Mouse (Mus musculus) adrenal gland, postnatal 36 days (tissue): ENCODE data around the gene Ttf2. TPM values are rescaled to one million over a fixed set of nuclear protein-coding genes. Genes with fewer than 3 reads are reported as not detected.

Source experiments
- DNase-seq, 2 experiments: peaks; one replicate each; pipeline ENCODE4 v3.0.0; 2021; ENCODE audit warnings: mixed read lengths in 1 of 2
- total RNA-seq, 2 experiments: library from RNA; stranded (reverse); gene quantifications; 2 replicates each; pipeline ENCODE4 v1.2.3; 2021

Ttf2 gene
- total RNA-seq, 2 experiments from 2014 or later: 8.8 to 10.7 TPM

GRCm38 (mm10) chr3:100979290-100979689 is 9.8 kb upstream of the Ttf2 start:
- no peak for DNase-seq

GRCm38 (mm10) chr3:100973906-100974305 is 4.4 kb upstream of the Ttf2 start:
- peak in 1 of 2 experiments; percentile 35 for DNase-seq

DNA sequence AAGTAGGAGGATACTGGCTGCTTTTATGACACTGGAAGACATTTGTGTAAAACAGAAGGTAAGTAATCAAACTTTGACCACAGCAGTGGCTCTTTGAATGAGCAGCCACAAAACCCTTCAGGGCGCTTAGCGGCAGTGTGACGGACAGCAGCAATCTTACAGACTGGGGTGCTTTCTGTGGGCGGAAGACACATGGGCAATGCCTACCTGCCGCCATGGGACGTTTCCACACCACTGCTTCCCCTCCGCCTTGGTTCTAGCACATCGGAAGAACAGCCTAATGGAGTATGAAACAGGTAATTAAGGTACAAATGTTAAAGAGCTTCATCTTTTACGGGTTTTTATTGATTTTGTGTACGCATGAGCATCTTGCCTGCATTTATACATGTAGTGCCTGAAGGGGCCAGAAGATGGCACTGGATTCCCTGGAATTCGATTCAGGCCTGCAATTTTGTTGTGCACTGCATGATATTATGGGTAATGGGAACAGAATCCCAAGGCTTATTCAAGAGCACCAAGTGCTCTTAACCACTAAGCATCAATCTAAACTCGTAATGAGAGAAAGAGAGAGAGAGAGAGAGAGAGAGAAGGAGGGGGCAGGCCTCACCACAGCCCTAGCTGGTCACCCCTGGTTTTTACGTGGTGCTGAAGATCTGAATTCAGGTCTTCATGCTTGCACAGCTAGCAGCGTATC is 5.5 kb downstream of the Ttf2 start:
- peak; percentile 30 to 37 for DNase-seq

- no peak for DNase-seq
These were observed 8.0 kb downstream of the Ttf2 start for GRCm38 (mm10) chr3:100961501-100961900.

DNA sequence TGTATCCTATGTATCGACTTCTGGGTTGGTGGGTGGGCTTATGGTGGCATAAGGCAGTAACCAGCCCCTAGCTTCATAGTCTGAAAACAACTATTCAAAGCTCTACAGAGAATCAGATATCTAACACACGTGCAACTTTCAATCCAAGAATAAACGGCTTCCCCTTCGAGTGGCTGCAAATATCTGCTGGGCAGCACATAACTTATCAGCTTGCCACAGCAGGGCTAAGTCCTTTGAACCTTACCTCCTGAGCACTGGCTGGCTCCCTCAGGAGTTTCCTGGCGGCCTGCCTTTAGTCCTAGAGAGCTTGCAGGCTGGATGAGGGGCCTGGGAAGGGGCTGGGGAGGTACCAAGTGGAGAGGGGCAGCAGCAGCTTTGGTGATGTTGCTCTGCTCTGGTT is 8.5 kb downstream of the Ttf2 start:
- no peak for DNase-seq

DNA sequence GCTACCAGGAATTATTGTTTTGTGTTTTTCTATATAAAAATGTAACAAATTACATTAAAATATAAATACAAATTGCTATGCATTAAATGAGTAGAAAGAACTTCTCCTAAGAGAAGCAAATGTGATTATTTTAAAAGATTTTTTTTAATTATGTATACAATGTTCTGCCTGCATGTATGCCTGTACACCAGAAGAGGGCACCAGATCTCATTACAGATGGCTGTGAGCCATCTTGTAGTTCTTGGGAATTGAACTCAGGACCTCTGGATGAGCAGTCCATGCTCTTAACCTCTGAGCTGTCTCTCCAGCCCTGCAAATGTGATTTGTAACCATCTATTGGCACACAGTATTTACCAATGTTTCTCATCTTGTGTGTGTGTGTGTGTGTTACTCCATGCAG is 14.8 kb downstream of the Ttf2 start:
- no peak for DNase-seq

- DNase-seq: no peak
These were observed 17.9 kb downstream of the Ttf2 start for GRCm38 (mm10) chr3:100951531-100951930.

DNA sequence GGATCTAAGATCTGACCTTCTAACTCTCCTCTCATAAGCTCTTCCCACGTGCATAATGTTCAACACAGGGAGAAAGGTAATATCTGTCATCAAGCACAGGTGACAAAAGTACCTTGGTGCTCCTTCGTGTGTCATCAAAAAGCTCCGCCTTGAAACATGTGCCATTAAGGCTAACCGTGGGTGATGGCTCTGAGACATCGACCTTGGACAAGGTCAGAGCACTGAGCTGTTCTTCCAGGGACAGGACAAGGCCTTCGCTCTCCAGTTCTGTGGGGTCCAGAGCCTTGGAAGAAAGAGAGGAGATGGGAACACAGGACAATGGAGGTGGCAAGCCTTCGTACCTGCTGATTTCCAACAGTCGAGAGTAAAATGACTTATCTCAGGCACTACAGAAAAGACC is 22.2 kb downstream of the Ttf2 start:
- DNase-seq: peak; percentile 20 to 59

- no peak for DNase-seq
These were observed 28.9 kb downstream of the Ttf2 start for GRCm38 (mm10) chr3:100940496-100941037.

DNA sequence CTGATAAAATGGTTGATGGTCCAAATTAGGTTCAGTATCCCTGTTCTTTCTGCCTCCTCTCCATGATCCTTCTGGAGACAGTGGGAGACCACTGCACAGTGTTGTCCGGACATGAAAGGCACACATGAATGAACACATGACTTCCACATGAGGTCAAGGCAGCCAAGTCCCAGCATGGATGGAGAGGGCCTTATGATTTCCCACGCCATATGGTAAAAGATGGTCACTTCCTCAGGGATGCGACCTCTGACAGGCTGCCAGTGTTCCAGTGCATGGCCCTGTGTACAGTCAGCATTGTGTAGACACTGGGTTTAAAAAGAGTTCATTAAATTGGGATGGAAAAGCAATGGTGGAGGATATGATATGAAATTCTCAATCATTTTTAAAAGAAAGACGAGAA is 31.3 kb downstream of the Ttf2 start:
- DNase-seq: no peak

- no peak for DNase-seq
These were observed 33.3 kb downstream of the Ttf2 start for GRCm38 (mm10) chr3:100936201-100936600.

- no peak for DNase-seq
These were observed 33.9 kb downstream of the Ttf2 start for GRCm38 (mm10) chr3:100935521-100935920.

DNA sequence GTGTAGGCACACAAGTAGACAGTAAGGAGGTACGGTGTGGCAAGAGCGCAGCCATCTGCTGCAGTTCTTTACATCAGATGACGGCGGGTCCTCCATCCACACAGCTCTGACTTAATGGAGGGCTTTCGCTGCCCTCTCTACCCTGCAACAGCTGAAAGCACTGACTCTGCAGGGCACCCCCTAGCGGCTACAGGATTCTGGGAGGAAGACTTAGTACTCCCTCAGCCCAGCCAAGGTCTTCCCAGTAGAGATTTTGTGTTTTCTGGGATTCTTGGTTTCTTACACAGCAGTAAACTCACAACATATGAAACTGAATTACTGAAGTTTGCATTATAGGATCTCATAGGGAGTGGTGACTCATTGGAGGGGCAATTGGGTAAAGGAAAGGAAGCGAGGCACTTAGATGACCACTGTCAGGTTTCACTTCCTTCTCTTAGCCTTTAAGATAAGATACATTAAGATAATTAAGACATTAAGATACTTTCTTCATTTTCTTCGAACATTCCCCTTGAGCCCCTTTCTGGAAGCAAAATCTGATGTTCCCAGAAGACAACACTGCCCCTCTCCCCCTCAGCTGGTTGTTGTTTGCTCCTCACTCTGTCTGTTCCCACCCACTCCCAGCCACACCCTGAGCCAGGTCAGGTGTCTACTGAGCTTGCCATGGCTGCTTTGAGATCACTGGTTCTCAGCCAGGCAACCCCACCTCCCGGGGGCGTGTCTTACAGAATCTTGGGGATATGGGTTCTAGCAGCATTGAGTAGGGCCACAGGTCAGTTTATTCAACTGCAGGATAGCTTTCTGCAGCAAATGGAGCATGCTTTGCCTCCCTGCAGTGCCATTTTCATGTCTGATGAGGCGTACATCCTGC is 37.2 kb downstream of the Ttf2 start:
- DNase-seq: peak in 1 of 2 experiments; percentile 37

DNA sequence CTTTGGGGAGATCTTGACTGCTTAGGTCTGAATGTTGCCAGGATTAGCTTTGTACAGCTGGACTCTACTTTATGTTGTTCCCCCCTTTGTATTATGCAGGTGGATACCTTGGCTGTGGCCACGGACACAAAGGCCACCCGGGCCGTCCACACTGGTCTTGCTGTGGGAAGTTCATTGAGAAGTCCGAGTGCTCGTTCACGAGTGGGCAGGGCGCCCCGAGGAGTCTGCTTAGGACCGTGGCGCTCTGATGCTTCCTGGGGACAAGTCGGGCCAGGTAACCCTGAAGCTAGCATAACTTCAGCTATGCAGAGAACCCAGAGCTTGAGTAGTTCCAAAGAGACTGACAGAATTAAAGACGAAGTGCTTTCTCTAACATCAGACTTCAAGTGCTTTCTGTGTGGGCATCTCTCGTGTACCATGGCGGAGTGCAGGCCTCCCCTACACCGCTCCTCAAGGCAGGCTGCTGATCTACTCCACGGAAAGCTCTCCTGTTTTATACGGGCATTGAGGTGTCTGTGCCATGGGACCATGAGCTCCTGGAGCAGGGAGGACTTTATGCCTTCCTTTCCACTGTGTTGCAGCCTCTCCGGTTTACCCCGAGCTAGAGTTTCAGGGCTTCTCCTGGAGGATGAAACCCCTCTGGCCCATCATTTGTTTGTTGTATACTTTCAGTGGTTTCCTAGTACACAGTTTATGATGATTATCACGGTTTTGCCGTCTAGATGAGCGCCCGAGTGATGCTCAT is 38.0 kb downstream of the Ttf2 start:
- no peak for DNase-seq

- DNase-seq: no peak
These were observed 44.3 kb downstream of the Ttf2 start for GRCm38 (mm10) chr3:100925176-100925575.

- no peak for DNase-seq
These were observed 45.3 kb downstream of the Ttf2 start for GRCm38 (mm10) chr3:100924065-100924732.

GRCm38 (mm10) chr3:100922506-100923375 is 46.7 kb downstream of the Ttf2 start:
- DNase-seq: no peak

DNA sequence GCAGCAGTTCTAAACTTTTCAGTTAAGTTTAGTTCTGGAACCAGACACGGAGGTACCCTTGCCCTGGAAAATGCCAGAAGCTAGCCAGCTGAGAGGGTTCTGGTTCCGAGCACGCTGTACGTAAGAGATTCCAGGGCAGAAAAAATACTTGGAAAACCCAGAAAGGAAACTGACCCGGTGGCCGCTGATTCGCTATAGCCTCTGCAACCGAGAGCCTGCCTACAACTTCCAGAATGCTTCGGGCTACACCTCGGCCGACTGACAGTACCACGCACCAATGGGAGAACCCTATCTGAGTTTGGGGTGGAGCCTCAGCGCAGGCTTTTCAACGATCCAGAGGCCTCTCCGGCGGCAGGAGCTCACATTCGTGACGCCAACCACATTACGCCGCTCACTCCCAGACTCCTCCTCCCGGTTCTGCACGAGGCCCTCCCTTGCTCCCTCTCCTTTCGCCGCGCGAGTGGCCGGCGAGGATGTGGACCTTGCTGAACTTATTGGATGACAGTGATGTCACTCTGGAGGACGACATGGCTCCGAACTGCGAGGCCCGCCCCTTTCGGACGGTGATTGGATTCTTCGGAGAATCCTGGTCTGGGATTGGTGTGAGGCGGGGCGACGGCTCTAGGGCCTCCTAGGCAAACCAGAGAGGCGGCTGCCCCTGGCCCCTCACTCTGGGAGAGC is 47.5 kb downstream of the Ttf2 start, which contains the start of gene Trim45:
Gene Trim45, plus strand, starts transcription at position 378 of the 681 bp plus-strand sequence.
- peak; percentile 97 to 98 for DNase-seq

DNA sequence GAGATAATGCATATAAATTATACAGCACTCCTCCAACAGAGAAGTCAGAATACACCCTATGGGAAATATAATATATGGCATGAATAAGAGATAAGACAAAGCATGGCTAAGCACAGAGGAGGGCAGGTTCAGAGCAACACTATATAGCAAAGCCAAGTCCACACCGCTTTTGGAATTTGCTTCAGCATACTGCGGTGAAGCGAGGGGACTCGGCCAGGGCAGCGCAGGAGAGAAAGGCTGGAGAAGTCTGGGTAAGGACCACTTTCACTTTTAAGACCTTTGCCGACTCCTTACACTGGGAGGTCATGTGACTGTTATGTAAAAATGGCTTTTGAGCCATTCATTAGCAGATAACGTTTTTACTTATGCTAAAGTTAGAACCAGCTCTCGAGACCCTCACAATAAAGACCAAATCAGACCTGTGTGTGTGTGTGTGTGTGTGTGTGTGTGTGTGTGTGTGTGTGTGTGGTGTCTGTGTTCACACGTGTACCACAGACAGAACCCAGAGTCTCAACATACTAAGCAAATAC is 48.8 kb downstream of the Ttf2 start:
- DNase-seq: no peak

DNA sequence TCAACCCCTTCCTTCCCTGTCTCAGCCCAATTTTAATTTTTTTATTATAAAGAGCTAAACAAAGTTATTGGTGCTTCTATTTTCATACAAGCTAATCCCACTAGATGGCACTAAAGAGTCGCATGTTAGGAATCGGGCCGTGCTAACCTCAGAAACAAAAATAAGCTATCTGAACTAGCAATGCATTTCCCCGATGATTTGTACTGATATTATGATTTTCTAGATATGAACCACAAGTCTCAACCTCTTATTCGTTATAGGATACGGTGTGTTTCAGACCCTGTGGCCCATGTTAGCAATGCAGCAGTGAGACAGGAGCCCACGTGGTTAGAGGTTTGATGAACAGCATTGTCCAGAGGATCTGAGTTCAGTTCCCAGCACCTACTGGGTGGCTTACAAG is 52.6 kb downstream of the Ttf2 start:
- DNase-seq: peak in 1 of 2 experiments; percentile 18
